In the genomic region with DNA sequence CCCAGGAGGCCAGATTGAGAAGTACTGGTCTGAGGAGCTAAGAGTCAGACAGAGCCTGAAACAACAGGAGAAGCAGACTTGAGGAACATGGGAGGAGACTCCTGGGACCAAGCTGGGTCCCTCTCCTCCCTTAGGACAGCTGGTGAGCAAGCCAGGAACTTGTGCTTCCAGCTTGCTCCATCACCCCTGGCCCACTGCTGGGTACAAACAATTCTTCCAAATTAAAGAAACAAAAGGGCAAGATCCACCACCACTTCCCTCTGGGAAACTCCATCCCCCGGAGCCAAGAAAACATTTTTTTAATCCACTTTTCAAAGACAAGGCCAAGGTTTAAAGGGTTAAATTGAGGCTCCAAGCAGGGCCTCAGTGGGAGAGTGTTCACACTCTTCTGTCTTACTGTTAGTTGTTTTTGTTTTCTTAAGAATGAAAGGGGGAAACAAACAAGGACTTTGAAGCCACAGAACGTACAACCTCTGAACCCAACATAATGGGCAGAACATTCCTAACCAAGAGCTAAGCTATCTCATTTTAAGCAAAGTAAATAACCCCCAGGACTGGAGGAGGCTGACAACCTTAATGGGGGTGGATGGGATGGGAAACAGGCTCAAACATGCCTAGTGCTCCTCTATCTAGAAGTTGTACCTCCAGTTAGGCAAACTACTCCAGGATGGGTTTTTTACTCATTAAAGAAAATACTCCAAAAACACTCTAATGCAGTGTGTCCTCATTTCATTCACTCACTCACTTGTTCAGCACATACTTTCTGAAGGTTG, we compare ENCODE assay signal across 16 mouse cellular contexts.
"Had no signal": no experiment of that assay in that cellular context is flagged by ENCODE, and none has a peak within 500 bp of the region (broad histone marks: within the 10 kb centered on the region; RNA-seq: fewer than 3 reads in every experiment).

No protein-coding gene starts in this region.

- H3K9ac ChIP-seq: limb, embryonic 13.5 days; liver, embryonic 14.5 days; neural tube, embryonic 15.5 days had no signal

- DNase-seq: kidney, adult 8-10 months; kidney, postnatal 4 days; left cerebral cortex, postnatal 4 days; lung, adult 2 months; lung, postnatal 10 days; lung, postnatal 4 days; midbrain, embryonic 14.5 days; right cerebral cortex, adult 18-20 months; right cerebral cortex, postnatal 25 days had no signal

- H3K27ac ChIP-seq: kidney, postnatal 0 days; layer of hippocampus, adult 2 months; limb, embryonic 13.5 days; liver, embryonic 14.5 days; midbrain, embryonic 10.5 days; neural tube, embryonic 15.5 days had no signal

- H3K4me2 ChIP-seq: limb, embryonic 13.5 days; neural tube, embryonic 15.5 days had no signal

- H3K27me3 ChIP-seq: limb, embryonic 13.5 days; neural tube, embryonic 15.5 days had no signal

- H3K9me3 ChIP-seq: limb, embryonic 13.5 days; midbrain, embryonic 10.5 days; neural tube, embryonic 15.5 days had no signal

- H3K4me3 ChIP-seq: layer of hippocampus, adult 2 months; limb, embryonic 13.5 days; midbrain, embryonic 10.5 days; myocyte; neural tube, embryonic 15.5 days had no signal
